Mouse (Mus musculus): Measurements from ENCODE around the gene Loxl4. TPM values are rescaled to one million over a fixed set of nuclear protein-coding genes. Genes with fewer than 3 reads are reported as not detected.
A peak's percentile ranks its signal among the peaks of the same experiment; 100 is the strongest.

Loxl4 gene
- total and polyA plus RNA-seq, 3 experiments: 0.03 to 0.04 TPM; not detected in 1

DNA sequence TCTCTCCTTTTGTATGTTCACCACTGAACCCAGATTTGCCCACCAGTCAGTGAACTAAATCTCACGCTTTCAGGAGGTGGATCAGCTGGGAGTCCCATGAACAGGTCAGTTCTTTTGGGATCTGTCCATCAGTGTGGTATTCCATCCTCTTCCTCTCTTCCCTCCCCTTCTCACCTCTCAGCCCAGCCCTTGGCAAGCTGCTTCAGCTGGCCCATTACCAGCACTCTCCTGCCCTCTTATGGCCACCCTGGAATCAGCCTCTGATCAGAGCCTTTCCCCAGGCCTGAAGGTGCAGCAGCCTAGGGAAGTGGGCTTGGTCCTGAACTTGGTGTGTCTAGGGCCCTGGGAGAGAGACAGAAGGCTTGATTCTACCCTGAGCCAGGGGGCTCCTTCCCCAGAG lies 42.4 kb upstream of the Loxl4 start:
- TF ChIP-seq ELF1 (IDR thresholded peaks at IDR 0.05; ENCODE audit: low read depth, low read length): no peak
- TF ChIP-seq RAD21 (IDR thresholded peaks at IDR 0.05; ENCODE audit: low read depth, low read length): peak; percentile 86
- peak; percentile 90 for TF ChIP-seq ZC3H11A (IDR thresholded peaks at IDR 0.05; ENCODE audit: low read depth, low read length)
- TF ChIP-seq NELFE (IDR thresholded peaks at IDR 0.05; ENCODE audit: low read depth, low read length): no peak
- peak; percentile 54 to 86 (median 86) for TF ChIP-seq CTCF (IDR thresholded peaks at IDR 0.05 in 2 of 3, conservative IDR thresholded peaks at IDR 0.05 in 1 of 3; ENCODE audit: control insufficient read depth in 1 of 3, insufficient read depth in 1 of 3, low read depth in 2 of 3, low read length in 3 of 3, poor library complexity in 1 of 3, severe bottlenecking in 1 of 3)
- TF ChIP-seq SMC3 (IDR thresholded peaks at IDR 0.05; ENCODE audit: low read depth, low read length): peak; percentile 84
- TF ChIP-seq GABPA (IDR thresholded peaks at IDR 0.05; ENCODE audit: low read depth, low read length): no peak
- no peaks in the 10 kb centered on the region for H3K79me2 ChIP-seq (ENCODE audit: control insufficient read depth, insufficient read depth, low read length, poor library complexity)
- peak; percentile 47 for DNase-seq (ENCODE audit: low read depth, low spot score)

GRCm38 (mm10) chr19:42653091-42653490 lies 40.5 kb upstream of the Loxl4 start:
- Histone ChIP-seq H3K79me2 (ENCODE audit: control insufficient read depth, insufficient read depth, low read length, poor library complexity) (no peaks in the 10 kb centered on the region), H3K27ac (ENCODE audit: control insufficient read depth, low read depth, low read length) (no peak overlapping the region), H3K9me3 (replicated peaks; ENCODE audit: insufficient read depth, low read length) (no peaks in the 10 kb centered on the region), H3K4me3 (ENCODE audit: control insufficient read depth in 1 of 2, insufficient read depth in 1 of 2, low read depth in 2 of 2, low read length in 2 of 2) (no peak overlapping the region), H3K36me3 (ENCODE audit: control insufficient read depth in 1 of 2, insufficient read depth in 2 of 2, low read length in 2 of 2) (no peaks in the 10 kb centered on the region), H3K9ac (ENCODE audit: control insufficient read depth, low read depth, low read length, poor library complexity, severe bottlenecking) (no peak overlapping the region), H3K4me1 (ENCODE audit: control insufficient read depth in 1 of 2, insufficient read depth in 2 of 2, low read length in 2 of 2) (no peaks in the 10 kb centered on the region), H3K27me3 (ENCODE audit: control insufficient read depth in 1 of 2, insufficient read depth in 2 of 2, low read length in 2 of 2) (peaks cover 0 to 1% of the 10 kb centered on the region in 2 experiments; a peak in 1 of 4 replicates)
- TF ChIP-seq SMC3 (IDR thresholded peaks at IDR 0.05; ENCODE audit: low read depth, low read length): no peak
- TF ChIP-seq JUND (IDR thresholded peaks at IDR 0.05; ENCODE audit: low read depth, low read length): no peak
- TF ChIP-seq POLR2AphosphoS2 (IDR thresholded peaks at IDR 0.05; ENCODE audit: low read length): no peak
- TF ChIP-seq MYB (IDR thresholded peaks at IDR 0.05; ENCODE audit: low read depth, low read length): no peak
- no peak; the same call in 1 of the 2 replicates for TF ChIP-seq RAD21 (IDR thresholded peaks at IDR 0.05; ENCODE audit: low read depth, low read length)
- TF ChIP-seq CHD1 (IDR thresholded peaks at IDR 0.05; ENCODE audit: low read depth, low read length): no peak
- no peak for TF ChIP-seq USF2 (IDR thresholded peaks at IDR 0.05; ENCODE audit: borderline replicate concordance in 1 of 2, insufficient read depth in 1 of 2, low read depth in 1 of 2, low read length in 2 of 2)
- no peak for DNase-seq (ENCODE audit: low read depth, low spot score)

More for the DNA sequence above, 42.4 kb upstream of the Loxl4 start:
- H3K4me1 ChIP-seq (ENCODE audit: control insufficient read depth in 1 of 2, insufficient read depth in 2 of 2, low read length in 2 of 2): no peaks in the 10 kb centered on the region
- H3K27me3 ChIP-seq (ENCODE audit: control insufficient read depth in 1 of 2, insufficient read depth in 2 of 2, low read length in 2 of 2): no peaks in the 10 kb centered on the region; a peak in 1 of 4 replicates
- H3K36me3 ChIP-seq (ENCODE audit: control insufficient read depth in 1 of 2, insufficient read depth in 2 of 2, low read length in 2 of 2): no peaks in the 10 kb centered on the region
- no peak overlapping the region for H3K27ac ChIP-seq (ENCODE audit: control insufficient read depth, low read depth, low read length)
- no peak overlapping the region for H3K4me3 ChIP-seq (ENCODE audit: control insufficient read depth in 1 of 2, insufficient read depth in 1 of 2, low read depth in 2 of 2, low read length in 2 of 2)
- no peaks in the 10 kb centered on the region for H3K9me3 ChIP-seq (replicated peaks; ENCODE audit: insufficient read depth, low read length)
- no peak overlapping the region for H3K9ac ChIP-seq (ENCODE audit: control insufficient read depth, low read depth, low read length, poor library complexity, severe bottlenecking)

DNA sequence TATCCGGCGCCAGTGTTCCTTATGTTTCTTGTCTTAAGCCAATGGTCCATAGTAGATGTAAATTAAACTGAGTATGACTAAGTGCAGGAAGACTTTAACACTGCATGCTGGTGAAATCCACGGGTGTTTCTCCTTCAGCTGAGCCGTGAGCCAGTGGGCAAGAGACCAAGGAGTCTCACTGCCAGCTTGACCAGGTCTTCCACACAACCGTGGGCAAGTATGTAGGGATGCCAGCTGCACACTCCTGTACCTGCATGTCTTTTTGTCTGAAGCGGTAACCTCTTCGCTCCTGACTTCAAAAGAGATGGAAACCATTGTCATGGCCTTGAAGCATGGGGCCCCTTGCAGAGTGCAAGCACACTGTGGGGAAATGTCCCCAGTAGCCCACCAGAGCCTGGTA lies 39.8 kb upstream of the Loxl4 start:
- H3K4me3 ChIP-seq (ENCODE audit: control insufficient read depth in 1 of 2, insufficient read depth in 1 of 2, low read depth in 2 of 2, low read length in 2 of 2): no peak overlapping the region
- H3K27me3 ChIP-seq (ENCODE audit: control insufficient read depth in 1 of 2, insufficient read depth in 2 of 2, low read length in 2 of 2): peaks cover 0 to 1% of the 10 kb centered on the region in 2 experiments; a peak in 1 of 4 replicates
- H3K9ac ChIP-seq (ENCODE audit: control insufficient read depth, low read depth, low read length, poor library complexity, severe bottlenecking): no peak overlapping the region
- DNase-seq (ENCODE audit: low read depth, low spot score): no peak
- H3K36me3 ChIP-seq (ENCODE audit: control insufficient read depth in 1 of 2, insufficient read depth in 2 of 2, low read length in 2 of 2): no peaks in the 10 kb centered on the region
- no peaks in the 10 kb centered on the region for H3K4me1 ChIP-seq (ENCODE audit: control insufficient read depth in 1 of 2, insufficient read depth in 2 of 2, low read length in 2 of 2)
- 0 out of 4 replicates have a peak, but pooled peaks of 1 of the 2 experiments have one; percentile 5 for TF ChIP-seq EP300 (IDR thresholded peaks at IDR 0.05; ENCODE audit: low read depth in 1 of 2, low read length in 2 of 2)
- TF ChIP-seq TAL1 (IDR thresholded peaks at IDR 0.05; ENCODE audit: low read length): 0 out of 2 replicates have a peak, but pooled peaks have one; percentile 8
- no peak for TF ChIP-seq MXI1 (IDR thresholded peaks at IDR 0.05; ENCODE audit: low read depth, low read length)
- H3K27ac ChIP-seq (ENCODE audit: control insufficient read depth, low read depth, low read length): no peak overlapping the region
- H3K79me2 ChIP-seq (ENCODE audit: control insufficient read depth, insufficient read depth, low read length, poor library complexity): no peaks in the 10 kb centered on the region
- no peaks in the 10 kb centered on the region for H3K9me3 ChIP-seq (replicated peaks; ENCODE audit: insufficient read depth, low read length)

Data from MEL (cell line).